26 mouse cellular contexts compared by ENCODE assay signal in the genomic region with DNA sequence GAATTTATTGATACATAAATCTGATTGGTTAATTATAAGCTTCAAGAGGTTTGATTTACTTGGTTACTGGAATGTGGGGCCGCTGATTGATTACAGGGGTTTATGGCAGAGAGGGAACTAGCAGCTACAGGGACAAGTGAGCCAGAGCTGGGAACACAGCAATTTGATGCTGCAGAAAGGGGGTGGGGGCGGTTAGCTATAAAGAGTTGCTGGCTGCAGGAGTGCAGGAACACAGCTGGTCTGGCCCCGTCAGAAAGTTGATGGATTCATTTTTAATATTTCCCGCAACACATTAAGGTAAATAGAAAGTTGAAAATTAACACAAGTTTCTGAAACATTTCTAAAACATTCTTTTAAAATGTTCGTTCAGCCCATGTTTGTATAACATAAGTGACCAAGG.
"Had no signal": no experiment of that assay in that cellular context is flagged by ENCODE, and none has a peak within 500 bp of the region (broad histone marks: within the 10 kb centered on the region; RNA-seq: fewer than 3 reads in every experiment).

No protein-coding gene starts in this region.

- ATAC-seq: forebrain, postnatal 0 days; hindbrain, embryonic 16.5 days; inflammation-experienced regulatory T-cells, adult 6 months; intestine, embryonic 16.5 days; liver, embryonic 12.5 days had no signal

- H3K36me3 ChIP-seq: heart, embryonic 10.5 days; heart, embryonic 12.5 days; hindbrain, embryonic 10.5 days; hindbrain, embryonic 12.5 days; limb, embryonic 13.5 days; limb, embryonic 15.5 days; liver, embryonic 12.5 days had no signal

- H3K9me3 ChIP-seq: heart, embryonic 10.5 days; heart, embryonic 12.5 days; hindbrain, embryonic 10.5 days; hindbrain, embryonic 12.5 days; limb, embryonic 13.5 days; limb, embryonic 15.5 days; liver, embryonic 12.5 days had no signal

- H3K27ac ChIP-seq: gastrocnemius, adult 2 months; heart, embryonic 10.5 days; hindbrain, embryonic 10.5 days; hindbrain, embryonic 12.5 days; hindbrain, embryonic 14.5 days; layer of hippocampus, adult 2 months; limb, embryonic 13.5 days; limb, embryonic 15.5 days; liver, embryonic 12.5 days had no signal

- H3K4me1 ChIP-seq: heart, embryonic 10.5 days; heart, embryonic 12.5 days; hindbrain, embryonic 10.5 days; hindbrain, embryonic 12.5 days; limb, embryonic 13.5 days; limb, embryonic 15.5 days; liver, embryonic 12.5 days had no signal

- H3K4me3 ChIP-seq: gastrocnemius, adult 2 months; heart, embryonic 10.5 days; heart, embryonic 12.5 days; hindbrain, embryonic 10.5 days; hindbrain, embryonic 12.5 days; layer of hippocampus, adult 2 months; limb, embryonic 13.5 days; limb, embryonic 15.5 days; liver, embryonic 12.5 days had no signal

- H3K27me3 ChIP-seq: heart, embryonic 12.5 days; hindbrain, embryonic 12.5 days; limb, embryonic 13.5 days; limb, embryonic 15.5 days; liver, embryonic 12.5 days had no signal

- DNase-seq: forebrain, postnatal 0 days; gastrocnemius, adult 2 months; gastrocnemius, postnatal 10 days; gastrocnemius, postnatal 25 days; heart, adult 18-20 months; heart, postnatal 10 days; heart, postnatal 4 days; kidney, adult 18-20 months; kidney, adult 8-10 months; kidney, postnatal 10 days; kidney, postnatal 25 days; kidney, postnatal 4 days; layer of hippocampus, postnatal 36 days; left cerebral cortex, postnatal 4 days had no signal

- H3K4me2 ChIP-seq: heart, embryonic 12.5 days; hindbrain, embryonic 12.5 days; hindbrain, embryonic 14.5 days; limb, embryonic 13.5 days; limb, embryonic 15.5 days; liver, embryonic 12.5 days had no signal

- H3K9ac ChIP-seq: forebrain, postnatal 0 days; heart, embryonic 12.5 days; hindbrain, embryonic 12.5 days; hindbrain, embryonic 14.5 days; limb, embryonic 13.5 days; limb, embryonic 15.5 days; liver, embryonic 12.5 days had no signal
